Mouse (Mus musculus) neural tube, embryonic 12.5 days (tissue): ENCODE results near the gene Rala. TPM values are rescaled to one million over a fixed set of nuclear protein-coding genes. Genes with fewer than 3 reads are reported as not detected.
"Not testable (repeated sequence)": the region's sequence is repeated elsewhere in the genome, so short reads cannot be mapped to it uniquely, and the experiment has no call there.

ENCODE experiments used
- ATAC-seq: fragments of 200-750 bp; cut with Nextera tagmentation; 2 replicates; pipeline ENCODE4 v1.8.0; 2017; ENCODE audit warnings: low read depth, mild to moderate bottlenecking, moderate TSS enrichment, moderate library complexity; ENCODE audit not compliant: low FRiP score
- H3K27ac ChIP-seq: fragments of 300-500 bp; sonication (generic); 2 replicates; pipeline ENCODE4 v1.5.1; 2016
- H3K27me3 ChIP-seq: fragments of 300-500 bp; sonication (generic); replicated peaks from 2 replicates; pipeline ENCODE4 v1.6.1; 2016; ENCODE audit warnings: mild to moderate bottlenecking
- H3K36me3 ChIP-seq: fragments of 300-500 bp; sonication (generic); 2 replicates; pipeline ENCODE4 v1.6.1; 2016; ENCODE audit warnings: mild to moderate bottlenecking
- H3K4me1 ChIP-seq: fragments of 300-500 bp; sonication (generic); 2 replicates; pipeline ENCODE4 v1.6.1; 2016
- H3K4me2 ChIP-seq: fragments of 300-500 bp; sonication (generic); replicated peaks from 2 replicates; pipeline ENCODE4 v1.6.1; 2016; ENCODE audit warnings: mild to moderate bottlenecking
- H3K4me3 ChIP-seq: fragments of 300-500 bp; sonication (generic); 2 replicates; pipeline ENCODE4 v1.5.1; 2016
- H3K9ac ChIP-seq: fragments of 300-500 bp; sonication (generic); 2 replicates; pipeline ENCODE4 v1.6.1; 2016; ENCODE audit warnings: mild to moderate bottlenecking
- H3K9me3 ChIP-seq: fragments of 300-500 bp; sonication (generic); 2 replicates; pipeline ENCODE4 v1.6.1; 2016; ENCODE audit warnings: mild to moderate bottlenecking
- WGBS: fragments of 180-500 bp; shearing (Covaris S2); methylation state at CpG from one replicate; pipeline ENCODE4 v1.1.7; 2016; 5-methylcytosine and 5-hydroxymethylcytosine counted together
- polyA plus RNA-seq: library from polyadenylated mRNA; unstranded; fragments of >200 nt; fragmentation: Nextera tagmentation; extraction: Ambion mirVana; gene quantifications from 2 replicates; pipeline ENCODE4 v1.2.1, GENCODE M21; 2016

Gene Rala
- polyA plus RNA-seq, 1 experiment from 2014 or later, result 156 TPM

DNA sequence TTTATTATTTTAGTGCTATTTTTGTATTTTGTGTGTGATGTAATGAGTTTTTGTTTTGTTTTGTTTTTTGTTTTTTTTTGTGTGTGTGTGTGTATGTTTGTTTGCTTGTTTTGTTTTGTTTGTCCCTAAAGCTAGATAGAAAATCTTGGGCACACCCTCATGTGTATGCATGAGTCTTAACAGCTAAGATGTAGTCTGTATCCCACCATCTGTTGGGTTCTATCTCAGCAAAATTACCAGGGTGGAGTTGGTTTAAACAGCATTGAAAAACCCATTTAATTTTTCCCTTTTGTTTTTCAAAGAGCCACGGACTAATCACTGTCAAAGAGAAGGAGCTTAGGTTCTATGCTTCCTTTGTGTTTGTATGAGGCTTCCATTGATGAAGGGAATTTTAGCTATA, 10.2 kb upstream of the Rala start:
- no peaks in the 10 kb centered on the region for H3K4me1 ChIP-seq
- no peak overlapping the region for H3K27ac ChIP-seq
- no peaks in the 10 kb centered on the region for H3K9me3 ChIP-seq
- H3K4me3 ChIP-seq, result no peak overlapping the region
- WGBS, result 57% methylated on average over 1 of the region's 1 CpGs
- H3K9ac ChIP-seq, result no peak overlapping the region
- ATAC-seq, result no peak
- H3K4me2 ChIP-seq, result no peak overlapping the region
- H3K36me3 ChIP-seq, result no peaks in the 10 kb centered on the region
- no peaks in the 10 kb centered on the region for H3K27me3 ChIP-seq

DNA sequence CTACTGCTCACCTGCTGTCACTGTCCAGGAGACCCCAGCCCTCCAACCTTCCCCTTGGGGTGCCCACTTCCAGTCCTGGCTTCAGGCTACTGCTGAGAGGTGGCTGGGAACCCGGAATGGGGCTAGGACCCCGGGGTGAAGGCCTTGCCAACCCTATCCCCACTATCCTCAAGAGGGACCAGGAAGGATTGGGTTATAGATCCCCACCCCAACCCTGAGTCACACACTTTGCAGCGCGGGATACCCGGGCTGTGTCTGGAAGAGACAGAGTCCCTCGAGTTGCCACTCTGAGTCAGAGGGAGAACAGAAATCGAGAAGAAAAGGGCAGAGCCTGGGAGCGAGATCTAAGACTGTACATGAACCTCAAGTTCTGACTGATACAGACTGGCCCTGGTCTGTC, 6.5 kb upstream of the Rala start:
- not testable (repeated sequence) for H3K4me1 ChIP-seq, ATAC-seq, H3K9ac ChIP-seq, H3K36me3 ChIP-seq, H3K27me3 ChIP-seq, H3K9me3 ChIP-seq, H3K4me3 ChIP-seq, H3K27ac ChIP-seq, H3K4me2 ChIP-seq
- 92% methylated on average over 8 of the region's 8 CpGs for WGBS

DNA sequence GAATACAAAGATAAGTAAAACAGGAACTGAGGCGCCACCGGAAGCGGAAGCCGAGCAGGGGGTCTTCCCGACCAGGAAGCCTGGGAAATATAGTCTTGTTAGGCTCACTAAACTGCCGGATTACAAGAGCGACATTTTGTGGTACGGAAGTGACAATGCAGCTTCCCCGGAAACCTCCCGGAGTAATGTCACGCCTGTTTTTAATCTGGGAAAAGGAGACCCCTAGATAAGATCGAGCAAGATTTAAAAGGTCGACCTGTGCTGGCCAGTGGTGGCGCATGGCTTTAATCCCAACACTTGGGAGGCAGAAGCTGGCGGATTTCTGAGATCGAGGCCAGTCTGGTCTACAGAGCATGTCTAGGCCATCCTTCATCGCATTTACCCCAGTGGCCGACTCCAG, 5.5 kb upstream of the Rala start:
- Histone ChIP-seq H3K27ac (no peak overlapping the region), H3K4me1 (0 out of 2 replicates have a peak, but pooled peaks cover 3% of the 10 kb centered on the region), H3K4me2 (no peak overlapping the region), H3K36me3 (no peaks in the 10 kb centered on the region), H3K9me3 (no peaks in the 10 kb centered on the region), H3K4me3 (no peak overlapping the region), H3K9ac (no peak overlapping the region), H3K27me3 (no peaks in the 10 kb centered on the region)
- WGBS, result 82% methylated on average over 18 of the region's 18 CpGs
- ATAC-seq, result no peak

DNA sequence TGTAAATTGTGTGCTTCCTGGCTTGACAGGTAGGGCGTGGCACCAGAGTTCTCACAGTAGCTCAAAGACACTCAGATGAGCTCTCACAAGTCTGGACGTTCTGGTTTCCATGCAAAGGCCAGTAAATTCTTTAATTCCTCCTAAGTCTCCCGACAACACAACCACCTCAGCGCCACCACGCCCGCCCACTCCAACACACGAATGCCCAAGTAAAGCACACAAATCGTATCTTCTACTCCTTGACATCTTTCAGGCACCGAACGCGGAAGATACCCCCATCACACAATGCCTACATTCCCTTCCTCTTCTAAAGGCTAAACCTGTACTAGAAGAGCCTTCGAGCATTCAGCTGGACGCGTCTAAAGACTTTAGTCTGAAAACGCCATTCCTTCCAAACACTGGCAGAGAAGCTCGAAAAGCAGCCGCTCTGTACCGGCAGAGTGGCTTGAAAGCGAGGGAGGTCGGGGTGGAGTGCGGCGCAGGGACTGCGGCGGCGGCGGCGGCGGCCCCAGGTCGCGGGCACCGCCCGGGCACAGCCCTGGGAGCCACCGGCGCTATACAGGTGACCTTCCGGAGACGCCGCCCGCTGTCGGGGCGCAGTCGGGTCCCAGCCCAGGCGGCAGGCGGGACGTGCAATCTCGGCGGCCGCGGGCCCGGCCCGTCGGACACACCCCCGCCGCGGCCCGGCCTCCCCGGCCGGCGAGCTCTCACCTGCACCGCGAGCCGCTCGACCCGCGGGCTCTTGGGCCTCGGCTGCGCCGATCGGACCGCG, 547 bp downstream of the Rala start:
- no peaks in the 10 kb centered on the region for H3K36me3 ChIP-seq
- H3K4me1 ChIP-seq, result peaks cover 15% of the 10 kb centered on the region
- peak overlapping the region; percentile 96 for H3K9ac ChIP-seq
- H3K4me2 ChIP-seq, result peak overlapping the region; percentile 78
- no peaks in the 10 kb centered on the region for H3K9me3 ChIP-seq
- peak; percentile 79 for ATAC-seq
- peak overlapping the region; percentile 95 for H3K4me3 ChIP-seq
- H3K27me3 ChIP-seq, result no peaks in the 10 kb centered on the region
- WGBS, result under 1% methylated on average over 68 of the region's 70 CpGs
- H3K27ac ChIP-seq, result peak overlapping the region; percentile 94

DNA sequence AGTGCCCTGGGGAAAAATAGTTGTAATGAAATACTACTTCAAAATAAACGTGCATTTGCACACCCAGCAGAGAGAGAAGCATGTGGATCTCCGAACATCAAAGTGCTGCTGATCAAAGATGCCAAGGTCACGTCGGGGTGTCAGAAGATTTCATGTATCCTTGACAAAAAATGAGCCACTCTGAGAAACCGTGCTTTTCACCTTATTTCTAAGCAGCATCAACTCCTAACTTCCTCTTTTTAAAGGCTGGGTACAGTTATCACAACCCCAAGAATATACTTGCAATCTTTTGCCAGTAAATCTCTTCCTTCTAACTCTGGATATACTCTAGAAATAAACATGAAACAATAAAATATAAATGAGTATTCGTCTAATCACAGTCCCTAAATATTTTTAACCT, 1.7 kb downstream of the Rala start:
- Histone ChIP-seq H3K9ac (no peak overlapping the region), H3K9me3 (no peaks in the 10 kb centered on the region), H3K27me3 (no peaks in the 10 kb centered on the region), H3K27ac (no peak overlapping the region), H3K36me3 (no peaks in the 10 kb centered on the region), H3K4me2 (peak overlapping the region; percentile 12; the same call in 1 of the 2 replicates), H3K4me3 (no peak overlapping the region), H3K4me1 (peaks cover 15% of the 10 kb centered on the region)
- ATAC-seq, result no peak
- WGBS, result 73% methylated on average over 6 of the region's 6 CpGs

DNA sequence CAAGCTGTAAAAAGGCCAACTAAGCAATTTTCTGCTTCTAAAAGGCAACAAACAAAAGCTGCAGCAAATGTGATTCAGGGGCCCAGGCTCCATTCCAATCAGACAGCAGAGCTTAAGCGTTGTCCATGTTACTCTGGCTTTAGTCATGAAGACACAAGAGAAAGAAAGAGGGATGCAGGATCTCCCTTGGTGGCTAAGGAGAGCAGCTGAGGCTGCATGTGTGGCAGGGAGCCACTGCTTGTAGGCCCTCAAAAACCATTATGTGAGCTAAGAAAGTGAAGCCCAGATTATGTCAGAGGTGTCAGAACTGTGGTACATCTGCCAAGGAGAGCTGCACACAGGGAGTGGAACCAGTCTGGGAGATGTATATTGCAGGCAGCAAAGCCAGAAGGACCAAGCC, 36.7 kb downstream of the Rala start:
- no peak for ATAC-seq
- no peaks in the 10 kb centered on the region for H3K36me3 ChIP-seq
- no peak overlapping the region for H3K27ac ChIP-seq
- H3K4me1 ChIP-seq, result no peaks in the 10 kb centered on the region
- no peak overlapping the region for H3K4me2 ChIP-seq
- H3K9me3 ChIP-seq, result no peaks in the 10 kb centered on the region
- WGBS, result 88% methylated on average over 1 of the region's 1 CpGs
- H3K4me3 ChIP-seq, result no peak overlapping the region
- no peaks in the 10 kb centered on the region for H3K27me3 ChIP-seq
- H3K9ac ChIP-seq, result no peak overlapping the region

DNA sequence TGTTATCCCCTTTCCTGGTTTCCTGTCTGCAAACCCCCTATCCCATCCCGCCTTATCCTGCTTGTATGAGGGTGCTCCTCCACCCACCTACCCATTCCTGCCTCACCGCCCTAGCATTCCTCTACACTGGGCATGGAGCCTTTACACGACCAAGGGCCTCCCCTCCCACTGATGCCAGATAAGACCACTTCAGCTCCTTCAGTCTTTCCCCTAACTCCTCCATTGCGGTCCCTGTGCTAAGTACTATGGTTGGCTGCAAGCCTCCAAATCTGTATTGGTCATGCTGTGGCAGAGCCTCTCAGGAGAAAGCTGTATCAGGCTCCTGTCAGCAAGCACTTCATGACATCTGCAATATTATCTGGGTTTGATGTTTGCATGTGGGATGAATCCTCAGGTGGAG, 42.6 kb downstream of the Rala start:
- Histone ChIP-seq H3K27ac (no peak overlapping the region), H3K27me3 (no peaks in the 10 kb centered on the region), H3K4me1 (peaks cover 12% of the 10 kb centered on the region), H3K36me3 (peaks cover under 1% of the 10 kb centered on the region; the same call in 1 of the 2 replicates), H3K9ac (no peak overlapping the region), H3K9me3 (no peaks in the 10 kb centered on the region), H3K4me2 (no peak overlapping the region), H3K4me3 (no peak overlapping the region)
- no peak for ATAC-seq
- 93% methylated on average over 4 of the region's 4 CpGs for WGBS

DNA sequence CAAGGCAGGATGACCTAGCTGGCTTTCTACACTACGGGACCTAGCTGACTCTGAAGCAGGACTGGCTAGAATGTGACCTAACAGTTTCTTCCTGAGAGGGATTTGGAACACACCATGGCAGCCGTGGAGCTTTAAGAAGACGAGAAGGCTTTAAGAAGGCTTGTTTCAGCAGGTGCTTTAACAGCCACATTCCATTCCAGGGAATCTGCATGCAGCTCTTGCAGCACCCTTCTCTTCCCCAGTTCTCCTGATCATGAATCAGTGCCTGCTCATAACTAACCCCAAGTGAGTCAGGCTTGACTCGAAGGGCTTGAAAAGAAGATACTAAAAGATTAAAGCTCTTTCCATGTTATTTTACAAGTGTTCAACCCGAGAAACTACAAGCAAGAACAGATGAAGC, 43.4 kb downstream of the Rala start:
- Histone ChIP-seq H3K4me1 (peaks cover 12% of the 10 kb centered on the region), H3K36me3 (peaks cover 7% of the 10 kb centered on the region), H3K9me3 (no peaks in the 10 kb centered on the region), H3K27me3 (no peaks in the 10 kb centered on the region), H3K27ac (no peak overlapping the region), H3K4me2 (no peak overlapping the region), H3K4me3 (no peak overlapping the region), H3K9ac (no peak overlapping the region)
- WGBS, result 90% methylated on average over 5 of the region's 5 CpGs
- no peak for ATAC-seq

DNA sequence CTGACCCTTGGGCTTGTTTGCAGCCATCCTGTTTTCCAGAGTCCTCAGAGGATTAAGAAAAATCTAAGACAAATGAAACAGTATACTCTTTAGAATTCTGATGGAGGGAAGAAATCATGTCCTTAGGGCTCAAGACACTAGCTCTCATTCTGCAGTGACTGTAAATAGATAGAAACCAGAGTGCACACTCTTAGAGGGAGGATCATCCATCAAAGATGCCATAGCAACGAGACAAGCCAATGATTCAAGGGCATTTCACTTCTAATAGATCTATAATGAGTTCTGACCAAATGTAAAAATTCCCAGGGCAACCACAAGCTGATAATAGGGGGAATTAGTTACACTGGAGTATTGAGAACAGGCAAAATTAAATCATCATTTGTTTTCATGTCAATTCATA, 47.0 kb downstream of the Rala start:
- Histone ChIP-seq H3K4me3 (no peak overlapping the region), H3K27me3 (no peaks in the 10 kb centered on the region), H3K36me3 (peaks cover 23% of the 10 kb centered on the region), H3K27ac (no peak overlapping the region), H3K9me3 (no peaks in the 10 kb centered on the region), H3K9ac (no peak overlapping the region), H3K4me2 (no peak overlapping the region), H3K4me1 (peaks cover 12% of the 10 kb centered on the region)
- 48% methylated on average over 1 of the region's 1 CpGs for WGBS
- 0 out of 2 replicates have a peak, but pooled peaks have one; percentile 37 for ATAC-seq

DNA sequence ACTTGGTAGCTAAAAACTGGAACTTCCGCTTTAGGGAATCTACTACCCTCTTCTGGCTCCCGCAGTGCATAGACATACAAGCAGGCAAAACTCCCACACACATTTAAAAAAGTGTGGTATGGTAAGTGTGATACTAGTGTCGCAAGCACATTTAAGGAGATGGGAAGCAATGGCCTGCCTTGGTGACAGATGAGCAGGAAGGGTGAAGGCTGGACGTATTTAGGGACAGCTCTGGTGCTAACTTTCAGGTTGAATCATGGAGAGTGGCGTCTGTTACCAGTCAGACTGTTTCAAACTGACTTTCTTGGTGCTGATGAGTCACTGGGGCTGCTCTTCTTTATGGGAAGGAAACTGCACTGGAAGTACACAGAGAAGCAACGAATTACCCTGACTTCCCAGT, 52.5 kb downstream of the Rala start:
- Histone ChIP-seq H3K4me3 (no peak overlapping the region), H3K27me3 (no peaks in the 10 kb centered on the region), H3K4me2 (no peak overlapping the region), H3K36me3 (peaks cover 53% of the 10 kb centered on the region), H3K9ac (no peak overlapping the region), H3K4me1 (no peaks in the 10 kb centered on the region), H3K9me3 (no peaks in the 10 kb centered on the region), H3K27ac (no peak overlapping the region)
- WGBS, result 95% methylated on average over 6 of the region's 6 CpGs
- no peak for ATAC-seq

DNA sequence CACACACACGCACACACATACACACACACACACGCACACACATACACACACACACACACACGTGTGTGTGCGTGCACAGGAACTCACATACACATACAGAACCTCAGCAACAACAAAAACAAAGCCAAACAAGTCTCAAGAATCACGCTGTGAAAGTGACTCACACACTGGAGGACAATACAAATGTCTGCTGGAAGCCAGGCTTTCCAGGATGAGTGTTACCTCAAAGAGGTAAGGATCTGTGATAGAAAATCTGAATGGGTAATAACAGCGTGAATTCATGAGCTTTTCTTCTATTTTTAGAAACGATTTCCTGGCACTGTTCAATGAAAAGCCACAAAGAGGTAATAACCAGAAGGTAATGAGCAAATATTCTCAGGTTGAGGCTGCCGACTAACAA, 59.8 kb downstream of the Rala start:
- no peaks in the 10 kb centered on the region for H3K27me3 ChIP-seq
- H3K27ac ChIP-seq, result no peak overlapping the region
- no peaks in the 10 kb centered on the region for H3K9me3 ChIP-seq
- WGBS, result 75% methylated on average over 8 of the region's 8 CpGs
- H3K9ac ChIP-seq, result no peak overlapping the region
- H3K4me2 ChIP-seq, result no peak overlapping the region
- H3K4me1 ChIP-seq, result no peaks in the 10 kb centered on the region
- peaks cover 28% of the 10 kb centered on the region for H3K36me3 ChIP-seq
- H3K4me3 ChIP-seq, result no peak overlapping the region
- no peak for ATAC-seq

DNA sequence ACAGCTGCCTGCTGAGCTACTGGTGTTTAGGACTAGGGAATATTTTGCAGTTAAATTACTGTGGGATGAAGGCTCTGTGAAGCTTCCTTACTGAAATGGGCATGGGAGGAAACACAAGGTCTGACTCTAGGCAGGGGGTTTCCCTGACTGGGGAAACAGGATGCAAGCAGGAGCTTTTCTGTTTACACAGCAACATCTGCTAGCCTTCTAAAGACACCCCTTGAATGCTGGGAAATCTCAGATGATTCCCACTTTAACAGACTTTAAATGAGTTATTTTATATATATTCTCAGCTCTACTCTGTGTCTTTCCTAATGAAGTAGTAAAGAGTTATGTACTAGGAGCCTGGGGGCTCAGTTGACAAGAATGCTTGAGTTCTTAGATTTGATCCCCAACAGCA, 65.0 kb downstream of the Rala start:
- Histone ChIP-seq H3K4me2 (no peak overlapping the region), H3K4me3 (no peak overlapping the region), H3K27me3 (no peaks in the 10 kb centered on the region), H3K9ac (no peak overlapping the region), H3K9me3 (peaks cover 4% of the 10 kb centered on the region; the same call in 1 of the 2 replicates), H3K27ac (no peak overlapping the region), H3K36me3 (peaks cover 10% of the 10 kb centered on the region), H3K4me1 (no peaks in the 10 kb centered on the region)
- no peak for ATAC-seq

DNA sequence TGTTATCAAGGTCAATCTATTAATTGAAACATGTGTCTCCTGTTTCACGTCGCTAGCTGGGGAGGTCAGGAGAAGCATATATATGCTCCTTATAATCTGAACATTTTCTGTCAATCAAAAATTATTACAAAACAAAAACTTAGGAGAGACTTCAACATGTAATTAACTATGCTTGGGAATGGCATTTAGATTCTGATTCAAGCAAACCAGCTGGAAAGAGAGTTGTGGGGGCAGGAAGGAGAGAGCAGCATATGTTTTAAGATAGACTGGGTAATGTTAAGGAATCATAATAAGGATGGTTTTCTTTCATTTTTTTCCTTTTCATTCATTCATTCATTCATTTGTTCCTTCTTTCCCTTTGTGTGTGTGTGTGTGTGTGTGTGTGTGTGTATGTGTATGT, 77.3 kb downstream of the Rala start:
- Histone ChIP-seq H3K4me3 (no peak overlapping the region), H3K9me3 (no peaks in the 10 kb centered on the region), H3K4me2 (no peak overlapping the region), H3K4me1 (no peaks in the 10 kb centered on the region), H3K27ac (no peak overlapping the region), H3K36me3 (no peaks in the 10 kb centered on the region), H3K9ac (no peak overlapping the region), H3K27me3 (no peaks in the 10 kb centered on the region)
- no peak for ATAC-seq
- 93% methylated on average over 2 of the region's 2 CpGs for WGBS
